Mouse (Mus musculus): ENCODE data around the gene Cxcl17.

DNA sequence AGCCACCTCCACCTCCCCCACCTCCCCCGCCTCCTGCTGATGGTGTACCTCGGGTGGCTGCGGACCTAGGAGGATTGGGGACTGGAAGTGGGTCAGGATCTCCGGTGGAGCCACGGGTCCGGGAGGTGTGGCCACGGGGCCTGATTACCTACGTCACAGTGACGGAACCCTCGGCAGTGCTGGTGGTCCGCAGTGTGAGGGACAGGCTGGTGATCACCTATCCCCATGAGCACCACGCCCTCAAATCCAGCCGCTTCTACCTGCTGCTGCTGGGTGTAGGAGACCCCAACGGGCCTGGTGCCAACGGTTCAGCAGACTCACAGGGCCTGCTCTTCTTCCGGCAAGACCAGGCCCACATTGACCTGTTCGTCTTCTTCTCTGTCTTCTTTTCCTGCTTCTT is 49.1 kb downstream of the Cxcl17 start:
- TF ChIP-seq MAFK (IDR thresholded peaks at IDR 0.05; ENCODE audit: insufficient read depth, low read depth, low read length) (no peak), HCFC1 (IDR thresholded peaks at IDR 0.05; ENCODE audit: borderline replicate concordance, insufficient read depth, low read length) (no peak)

All from ES-E14 (cell line).